Comparison of ENCODE assay signal across 8 mouse cellular contexts in the genomic region with DNA sequence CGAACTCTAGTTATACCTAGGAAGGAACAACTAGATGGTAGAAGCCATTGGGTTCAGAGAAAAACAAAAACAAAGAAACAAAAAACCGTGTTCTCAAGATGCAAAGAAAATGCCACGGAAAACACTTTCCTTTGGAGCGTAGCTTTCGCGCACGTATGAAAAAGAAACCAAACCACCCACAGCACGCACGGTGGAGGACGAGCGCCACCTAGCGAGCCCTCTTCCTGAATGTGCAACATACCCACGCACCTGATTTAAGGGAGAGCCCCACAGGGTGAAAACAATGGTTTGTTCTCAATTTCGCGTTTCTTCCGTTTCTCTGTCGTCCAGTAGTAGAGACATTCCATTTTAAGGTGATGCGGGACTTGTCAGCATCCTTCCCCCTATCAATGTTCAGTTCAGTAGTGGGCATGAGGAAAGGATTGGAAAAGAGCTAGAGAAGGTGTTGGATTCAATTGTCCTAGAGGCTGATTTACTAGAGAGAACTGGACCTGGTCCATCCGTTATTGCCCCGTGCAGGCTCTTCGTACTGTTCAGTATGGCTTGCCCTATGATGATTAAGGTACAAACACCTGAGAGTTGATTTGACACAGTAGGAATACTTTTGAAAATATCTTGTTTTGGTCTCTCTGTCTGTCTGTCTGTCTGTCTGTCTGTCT. TPM values are rescaled to one million over a fixed set of nuclear protein-coding genes. Genes with fewer than 3 reads are reported as not detected.
DNase-seq lines count a peak whose midpoint lies in the region; ATAC-seq and TF ChIP-seq lines count a peak whose summit lies in the region.

No protein-coding gene starts in this region.

- peak overlapping the region in 2 of 3 experiments; percentile 44 to 51 for H3K4me3 ChIP-seq in CH12.LX (replicated peaks in 1 of 3; ENCODE audit: low read depth in 2 of 3, low read length in 2 of 3, poor library complexity in 1 of 3)
- H3K4me3 ChIP-seq in forebrain, embryonic 13.5 days = peak overlapping the region; percentile 20
- peak overlapping the region; percentile 49 for H3K4me3 ChIP-seq in liver, postnatal 0 days (ENCODE audit: low read depth, low read length)
- peak overlapping the region; percentile 23 for H3K4me3 ChIP-seq in neural tube, embryonic 14.5 days (ENCODE audit: low read depth, low read length)

- no peak for TF ChIP-seq POLR2A in CH12.LX (IDR thresholded peaks at IDR 0.05; ENCODE audit: low read depth, low read length)

- no peaks in the 10 kb centered on the region for H3K27me3 ChIP-seq in CH12.LX (replicated peaks)
- peaks cover 63% of the 10 kb centered on the region for H3K27me3 ChIP-seq in forebrain, embryonic 13.5 days
- peaks cover 50% of the 10 kb centered on the region for H3K27me3 ChIP-seq in liver, postnatal 0 days (ENCODE audit: insufficient read depth, low read length)
- H3K27me3 ChIP-seq in neural tube, embryonic 14.5 days (ENCODE audit: control insufficient read depth, insufficient read depth, low read length) = peaks cover 41% of the 10 kb centered on the region

- peak overlapping the region; percentile 36; the same call in 1 of the 2 replicates for H3K9ac ChIP-seq in CH12.LX (ENCODE audit: insufficient read depth, low read depth)
- no peak overlapping the region for H3K9ac ChIP-seq in forebrain, embryonic 13.5 days
- no peak overlapping the region for H3K9ac ChIP-seq in liver, postnatal 0 days (replicated peaks)
- H3K9ac ChIP-seq in neural tube, embryonic 14.5 days (replicated peaks; ENCODE audit: low read depth, low read length) = no peak overlapping the region

- TF ChIP-seq EP300 in CH12.LX (IDR thresholded peaks at IDR 0.05; ENCODE audit: low read length) = peak; percentile 39
- TF ChIP-seq EP300 in liver, postnatal 0 days (IDR thresholded peaks at IDR 0.05; ENCODE audit: low read depth) = no peak

- peaks cover 18% of the 10 kb centered on the region for H3K9me3 ChIP-seq in CH12.LX (replicated peaks; ENCODE audit: low read length)
- no peaks in the 10 kb centered on the region for H3K9me3 ChIP-seq in forebrain, embryonic 13.5 days (replicated peaks)
- no peaks in the 10 kb centered on the region for H3K9me3 ChIP-seq in liver, postnatal 0 days (ENCODE audit: low read length)
- H3K9me3 ChIP-seq in neural tube, embryonic 14.5 days (ENCODE audit: control insufficient read depth, low read length) = no peaks in the 10 kb centered on the region

- intact Hi-C loops in heart, postnatal 10 days (cut with DNase I) = loop anchor here (1.0 to 5.0 kb wide), 3 partner anchors 61 to 716 kb away; partner anchors contain the start of gene Rab28

- no peak overlapping the region for H3K27ac ChIP-seq in CH12.LX (ENCODE audit: insufficient read depth, low read depth)
- H3K27ac ChIP-seq in forebrain, embryonic 13.5 days = no peak overlapping the region
- H3K27ac ChIP-seq in liver, postnatal 0 days (ENCODE audit: low read depth) = no peak overlapping the region
- no peak overlapping the region for H3K27ac ChIP-seq in neural tube, embryonic 14.5 days (ENCODE audit: low read depth, low read length)

- H3K36me3 ChIP-seq in CH12.LX (replicated peaks in 1 of 2; ENCODE audit: control insufficient read depth in 1 of 2, insufficient read depth in 1 of 2, low read length in 1 of 2) = no peaks in the 10 kb centered on the region
- no peaks in the 10 kb centered on the region for H3K36me3 ChIP-seq in forebrain, embryonic 13.5 days (ENCODE audit: poor library complexity, severe bottlenecking)
- H3K36me3 ChIP-seq in liver, postnatal 0 days (replicated peaks; ENCODE audit: insufficient read depth, low read length) = no peaks in the 10 kb centered on the region
- no peaks in the 10 kb centered on the region for H3K36me3 ChIP-seq in neural tube, embryonic 14.5 days (ENCODE audit: control insufficient read depth, insufficient read depth, low read length)

- WGBS in forebrain, embryonic 13.5 days = 3% methylated on average over 21 of the region's 21 CpGs
- WGBS in large intestine, adult 2 months = 2% methylated on average over 21 of the region's 21 CpGs
- WGBS in liver, postnatal 0 days (ENCODE audit: insufficient replicate concordance) = 5% methylated on average over 21 of the region's 21 CpGs
- WGBS in neural tube, embryonic 14.5 days = 4% methylated on average over 21 of the region's 21 CpGs

- TF ChIP-seq CTCF in CH12.LX (conservative IDR thresholded peaks at IDR 0.05 in 1 of 2, IDR thresholded peaks at IDR 0.05 in 1 of 2; ENCODE audit: low read depth in 2 of 2, low read length in 2 of 2) = peak; percentile 82 to 95
- peak; percentile 96 for TF ChIP-seq CTCF in liver, postnatal 0 days (IDR thresholded peaks at IDR 0.05; ENCODE audit: low read depth)

- peak; percentile 89 for DNase-seq in CH12.LX (ENCODE audit: extremely low read depth)
- peak; percentile 69 for DNase-seq in c-Kit-positive CD71-positive TER-119-positive erythroid progenitor cells, embryonic 14.5 days (ENCODE audit: low spot score)
- peak; percentile 86 to 94 for DNase-seq in heart, postnatal 10 days
- DNase-seq in large intestine, adult 2 months (ENCODE audit: low read depth, low spot score) = peak; percentile 61
- peak; percentile 90 for DNase-seq in liver, postnatal 0 days
- peak; percentile 95 for DNase-seq in testis, postnatal 10 days (ENCODE audit: low spot score)

- no peak; the same call in none of the 2 replicates for TF ChIP-seq RAD21 in CH12.LX (IDR thresholded peaks at IDR 0.05; ENCODE audit: low read depth, low read length)

- H3K4me2 ChIP-seq in CH12.LX (ENCODE audit: insufficient read depth, low read depth, poor library complexity, severe bottlenecking) = peak overlapping the region; percentile 74
- peak overlapping the region; percentile 51 for H3K4me2 ChIP-seq in forebrain, embryonic 13.5 days
- peak overlapping the region; percentile 65 for H3K4me2 ChIP-seq in liver, postnatal 0 days (ENCODE audit: low read depth, low read length)
- H3K4me2 ChIP-seq in neural tube, embryonic 14.5 days (ENCODE audit: low read depth, low read length) = peak overlapping the region; percentile 39

- in situ Hi-C loops in CH12.LX (cut with MboI; ENCODE audit: low pct_ligation_motif_present, low pct_unique_long_range_greater_than_20kb, low sequenced_read_pairs) = loop anchor here (25.0 kb wide), 1 partner anchor 631 kb away; no protein-coding TSS in a partner anchor

- peaks cover 0 to 6% of the 10 kb centered on the region in 2 experiments; a peak in 2 of 4 replicates for H3K4me1 ChIP-seq in CH12.LX (ENCODE audit: control insufficient read depth in 1 of 2, insufficient read depth in 2 of 2)
- H3K4me1 ChIP-seq in forebrain, embryonic 13.5 days = peaks cover 24% of the 10 kb centered on the region
- no peaks in the 10 kb centered on the region for H3K4me1 ChIP-seq in liver, postnatal 0 days (ENCODE audit: insufficient read depth)
- peaks cover 14% of the 10 kb centered on the region for H3K4me1 ChIP-seq in neural tube, embryonic 14.5 days (ENCODE audit: control insufficient read depth, insufficient read depth, low read length)

- dilution Hi-C loops in CH12.LX (cut with MboI; ENCODE audit: extremely low pct_ligation_motif_present, extremely low pct_unique_long_range_greater_than_20kb, low sequenced_read_pairs) = no loop called here

- peak; percentile 82 for ATAC-seq in forebrain, embryonic 13.5 days
- ATAC-seq in liver, postnatal 0 days = peak; percentile 66
- peak; percentile 84 for ATAC-seq in neural tube, embryonic 14.5 days (ENCODE audit: low read depth)

- no peaks in the 10 kb centered on the region for H3K79me2 ChIP-seq in CH12.LX (replicated peaks; ENCODE audit: control insufficient read depth, extremely low read depth, insufficient read depth, poor library complexity, severe bottlenecking)

TF ChIP-seq in CH12.LX, 34 proteins besides CTCF, POLR2A, EP300 and RAD21 (continues in another document):
- TF ChIP-seq MEF2A (IDR thresholded peaks at IDR 0.05; ENCODE audit: borderline replicate concordance, low read depth, low read length) (peak; percentile 64; the same call in 1 of the 2 replicates), USF1 (IDR thresholded peaks at IDR 0.05; ENCODE audit: low read depth, low read length) (no peak), ZMIZ1 (IDR thresholded peaks at IDR 0.05; ENCODE audit: low read depth, low read length) (no peak), IRF4 (IDR thresholded peaks at IDR 0.05; ENCODE audit: low read depth, low read length) (peak; percentile 79), MXI1 (IDR thresholded peaks at IDR 0.05; ENCODE audit: low read depth, low read length) (0 out of 2 replicates have a peak, but pooled peaks have one; percentile 41), MAZ (IDR thresholded peaks at IDR 0.05; ENCODE audit: low read depth, low read length) (no peak), MAFK (IDR thresholded peaks at IDR 0.05; ENCODE audit: insufficient replicate concordance, low read length) (peak; percentile 29; the same call in 1 of the 2 replicates), POLR2AphosphoS2 (IDR thresholded peaks at IDR 0.05; ENCODE audit: low read depth, low read length) (no peak), UBTF (IDR thresholded peaks at IDR 0.05; ENCODE audit: low read depth, low read length) (no peak), CHD2 (IDR thresholded peaks at IDR 0.05; ENCODE audit: low read length) (no peak), ETS1 (conservative IDR thresholded peaks at IDR 0.05; ENCODE audit: low read depth, low read length) (peak; percentile 31; the same call in 1 of the 2 replicates), ELF1 (IDR thresholded peaks at IDR 0.05; ENCODE audit: low read depth, low read length) (peak; percentile 52; the same call in 1 of the 2 replicates), GABPA (IDR thresholded peaks at IDR 0.05; ENCODE audit: insufficient replicate concordance, low read depth, low read length) (no peak), CHD1 (IDR thresholded peaks at IDR 0.05; ENCODE audit: low read depth, low read length) (peak; percentile 66; the same call in 1 of the 2 replicates), RCOR1 (conservative IDR thresholded peaks at IDR 0.05; ENCODE audit: low read depth, low read length) (peak; percentile 66; the same call in 1 of the 2 replicates), TCF12 (IDR thresholded peaks at IDR 0.05; ENCODE audit: low read depth, low read length) (peak; percentile 57; the same call in 1 of the 2 replicates), NRF1 (IDR thresholded peaks at IDR 0.05; ENCODE audit: low read depth, low read length) (peak; percentile 44), BHLHE40 (IDR thresholded peaks at IDR 0.05; ENCODE audit: low read depth, low read length) (peak; percentile 71), MYC (IDR thresholded peaks at IDR 0.05; ENCODE audit: low read depth, low read length) (peak; percentile 77; the same call in 1 of the 2 replicates)

RNA-seq across cellular contexts. Expression of gene Nkx3-2, which starts 4.2 kb away (rescaled TPM):
- total RNA-seq in CH12.LX (2012; rRNA removed) = not detected in 2 replicates
- total RNA-seq in CH12.LX (2014; rRNA removed) = not detected in 2 replicates
- polyA plus RNA-seq in CH12.LX (2012; ENCODE audit: insufficient read length, low read depth) = not detected in 2 replicates
- polyA plus RNA-seq in forebrain, embryonic 13.5 days (2015; fragmentation: Nextera tagmentation; extraction: Ambion mirVana) = not detected in 2 replicates
- not detected for total RNA-seq in heart, postnatal 10 days (2021)
- 0.81 and 1.2 TPM in 2 replicates for polyA plus RNA-seq in large intestine, adult 2 months (2012; rRNA removed)
- not detected in 2 replicates for polyA plus RNA-seq in liver, postnatal 0 days (2015; fragmentation: Nextera tagmentation; extraction: Ambion mirVana)
- polyA plus RNA-seq in neural tube, embryonic 14.5 days (2014; fragmentation: Nextera tagmentation; extraction: Ambion mirVana) = not detected in 2 replicates
